Mouse (Mus musculus) forebrain, embryonic 11.5 days (tissue): ENCODE results near the gene Agpat1. TPM values are rescaled to one million over a fixed set of nuclear protein-coding genes. Genes with fewer than 3 reads are reported as not detected.

Experiments
- ATAC-seq: fragments of 200-750 bp; cut with Nextera tagmentation; replicated peaks from 2 replicates; pipeline ENCODE4 v1.8.0; 2017; ENCODE audit warnings: moderate TSS enrichment; ENCODE audit not compliant: low FRiP score
- DNase-seq: peaks from one replicate; pipeline ENCODE4 v3.0.0-alpha.2; 2017; ENCODE audit warnings: low spot score
- H3K27ac ChIP-seq: fragments of 300-500 bp; sonication (generic); 2 replicates; pipeline ENCODE4 v1.5.1; 2014; ENCODE audit warnings: low read depth, low read length
- H3K27me3 ChIP-seq: fragments of 300-500 bp; sonication (generic); 2 replicates; pipeline ENCODE4 v1.6.1; 2014; ENCODE audit warnings: mild to moderate bottlenecking, low read length, mixed read lengths; ENCODE audit not compliant: control insufficient read depth, insufficient read depth
- H3K36me3 ChIP-seq: fragments of 300-500 bp; sonication (generic); 2 replicates; pipeline ENCODE4 v1.6.1; 2014; ENCODE audit warnings: mild to moderate bottlenecking, low read length, moderate library complexity, mixed read lengths; ENCODE audit not compliant: control insufficient read depth, insufficient read depth
- H3K4me1 ChIP-seq: fragments of 300-500 bp; sonication (generic); replicated peaks from 2 replicates; pipeline ENCODE4 v1.6.1; 2014; ENCODE audit warnings: low read length, mixed read lengths; ENCODE audit not compliant: control insufficient read depth, insufficient read depth
- H3K4me2 ChIP-seq: fragments of 300-500 bp; sonication (generic); 2 replicates; pipeline ENCODE4 v1.6.1; 2014; ENCODE audit warnings: low read depth, mild to moderate bottlenecking, low read length, moderate library complexity, mixed read lengths; ENCODE audit not compliant: severe bottlenecking
- H3K4me3 ChIP-seq: fragments of 300-500 bp; sonication (generic); 2 replicates; pipeline ENCODE4 v1.5.1; 2014; ENCODE audit warnings: low read depth, low read length
- H3K9ac ChIP-seq: fragments of 300-500 bp; sonication (generic); 2 replicates; pipeline ENCODE4 v1.6.1; 2014; ENCODE audit warnings: low read length
- H3K9me3 ChIP-seq: fragments of 300-500 bp; sonication (generic); 2 replicates; pipeline ENCODE4 v1.6.1; 2016; ENCODE audit warnings: low read length, mixed read lengths; ENCODE audit not compliant: control insufficient read depth
- WGBS: fragments of 180-500 bp; shearing (Covaris S2); extraction: QIAGEN DNeasy Blood & Tissue Kit; methylation state at CpG from one replicate; pipeline ENCODE4 v1.1.7; 2014; 5-methylcytosine and 5-hydroxymethylcytosine counted together
- polyA plus RNA-seq: library from polyadenylated mRNA; unstranded; fragments of >200 nt; fragmentation: Nextera tagmentation; extraction: Ambion mirVana; gene quantifications from 2 replicates; pipeline ENCODE4 v1.2.1, GENCODE M21; 2014

Agpat1 gene
- polyA plus RNA-seq, 1 experiment from 2014 or later: 93.4 TPM

DNA sequence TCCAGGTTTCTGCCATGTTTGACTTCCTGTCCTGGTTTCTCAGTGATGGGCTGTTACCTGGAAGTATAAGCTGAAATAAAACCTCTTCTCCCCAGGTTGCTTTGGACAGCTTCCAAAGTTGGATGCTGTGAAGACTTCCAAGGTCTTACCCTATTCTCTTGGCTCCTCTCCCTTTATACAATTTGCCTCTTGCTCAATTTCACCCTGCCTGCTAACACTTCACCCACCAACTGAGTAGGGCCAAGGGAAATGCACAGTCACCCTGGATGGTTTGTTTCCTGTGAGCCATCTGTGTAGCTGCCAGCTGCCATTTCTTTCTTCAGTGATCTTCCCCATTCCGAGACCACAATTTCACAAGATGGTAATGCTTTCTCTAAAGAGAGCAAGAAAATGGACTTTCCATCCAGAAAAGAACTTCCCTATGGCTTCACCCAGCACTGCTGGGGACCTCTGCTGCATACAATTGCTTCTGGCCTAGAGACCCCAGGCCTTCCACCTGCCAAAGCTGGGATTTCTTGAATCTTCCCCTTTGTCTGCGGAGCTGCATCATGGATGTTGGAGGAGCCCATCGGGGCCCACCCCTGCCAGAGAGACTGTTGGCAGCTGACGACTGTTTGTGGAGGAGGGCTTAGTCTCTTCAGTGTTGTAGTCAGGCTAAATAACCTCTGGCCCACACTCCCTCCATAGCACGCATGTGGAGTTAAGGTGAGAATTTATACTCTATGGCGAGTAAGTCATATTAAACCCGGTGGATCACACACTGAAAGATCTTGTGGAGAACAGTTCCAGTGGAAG is 35.6 kb downstream of the Agpat1 start:
- peaks cover 7% of the 10 kb centered on the region; the same call in 1 of the 2 replicates for H3K4me1 ChIP-seq
- H3K4me3 ChIP-seq: no peak overlapping the region
- DNase-seq: no peak
- H3K36me3 ChIP-seq: no peaks in the 10 kb centered on the region
- H3K27me3 ChIP-seq: no peaks in the 10 kb centered on the region
- no peak overlapping the region for H3K27ac ChIP-seq
- no peak overlapping the region for H3K9ac ChIP-seq
- WGBS: 84% methylated on average over 7 of the region's 7 CpGs
- no peak for ATAC-seq
- H3K9me3 ChIP-seq: no peaks in the 10 kb centered on the region
- H3K4me2 ChIP-seq: no peak overlapping the region

DNA sequence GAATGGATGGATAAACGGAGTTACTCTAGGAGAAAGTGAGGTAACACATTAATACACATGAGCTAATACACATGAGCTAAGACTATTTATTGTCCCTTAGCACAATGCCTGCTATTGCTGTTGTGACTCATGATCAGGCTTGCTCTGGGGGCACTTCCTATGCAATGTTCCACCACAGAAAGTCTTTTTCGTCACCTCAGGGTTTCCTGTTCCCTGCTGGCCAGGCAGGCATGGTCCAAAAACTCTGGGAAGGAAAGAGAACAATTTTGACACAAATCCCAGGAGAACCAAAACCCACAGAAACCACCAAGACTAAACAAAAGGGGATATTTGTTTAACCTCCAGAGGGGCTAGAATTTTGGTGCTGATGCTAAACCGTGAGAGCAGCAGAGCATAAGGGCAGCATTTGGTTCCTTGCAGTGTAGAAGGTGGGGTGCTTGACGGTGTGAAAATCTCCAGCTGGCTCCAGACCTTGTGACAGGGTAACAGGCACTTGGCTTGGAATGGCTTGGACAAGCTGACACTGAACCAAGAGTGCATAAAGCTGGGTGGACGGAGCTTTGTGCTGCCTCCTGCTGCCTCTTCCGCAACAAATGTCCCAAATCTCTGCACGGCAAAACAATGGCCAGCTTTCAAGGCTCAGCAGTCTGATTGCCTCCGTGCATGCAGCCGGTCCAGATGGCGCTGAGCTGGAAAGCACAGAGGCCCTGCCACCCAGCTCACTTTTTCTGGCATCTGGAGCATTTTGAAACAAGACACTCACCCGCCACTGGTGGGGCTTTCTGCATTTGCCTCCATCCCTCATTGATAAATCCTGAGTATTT is 36.9 kb downstream of the Agpat1 start:
- H3K36me3 ChIP-seq: no peaks in the 10 kb centered on the region
- no peaks in the 10 kb centered on the region for H3K27me3 ChIP-seq
- no peak overlapping the region for H3K4me3 ChIP-seq
- H3K9me3 ChIP-seq: no peaks in the 10 kb centered on the region
- peak overlapping the region; percentile 48 for H3K27ac ChIP-seq
- H3K9ac ChIP-seq: peak overlapping the region; percentile 45
- no peak overlapping the region for H3K4me2 ChIP-seq
- 14% methylated on average over 11 of the region's 11 CpGs for WGBS
- DNase-seq (no peak), ATAC-seq (0 out of 2 replicates have a peak, but pooled peaks have one; percentile 10)
- peaks cover 10% of the 10 kb centered on the region for H3K4me1 ChIP-seq

DNA sequence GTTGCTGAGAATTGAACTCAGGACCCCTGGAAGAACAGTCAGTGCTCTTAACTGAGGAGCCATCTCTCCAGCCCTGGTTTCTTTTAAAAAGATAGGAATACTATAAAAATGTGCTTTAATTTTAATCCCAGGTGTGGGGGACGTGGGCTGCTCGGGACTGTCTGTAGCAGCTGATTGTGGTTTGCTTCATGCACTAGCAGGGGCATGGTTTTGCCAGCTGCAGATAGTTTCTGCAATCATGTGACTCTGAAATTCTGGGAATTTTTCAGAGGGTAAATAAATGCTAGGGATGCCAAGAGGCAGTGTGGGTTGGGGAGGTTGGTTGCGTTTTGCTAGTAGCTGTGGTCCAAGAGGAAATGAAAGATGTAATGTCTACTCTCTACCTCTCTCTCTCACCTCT is 37.9 kb downstream of the Agpat1 start:
- no peak overlapping the region for H3K27ac ChIP-seq
- no peaks in the 10 kb centered on the region for H3K9me3 ChIP-seq
- H3K4me2 ChIP-seq: no peak overlapping the region
- no peaks in the 10 kb centered on the region for H3K27me3 ChIP-seq
- ATAC-seq (no peak), DNase-seq (no peak)
- no peaks in the 10 kb centered on the region for H3K36me3 ChIP-seq
- no peak overlapping the region for H3K9ac ChIP-seq
- peaks cover 10% of the 10 kb centered on the region for H3K4me1 ChIP-seq
- H3K4me3 ChIP-seq: no peak overlapping the region
- WGBS: 89% methylated on average over 3 of the region's 3 CpGs

DNA sequence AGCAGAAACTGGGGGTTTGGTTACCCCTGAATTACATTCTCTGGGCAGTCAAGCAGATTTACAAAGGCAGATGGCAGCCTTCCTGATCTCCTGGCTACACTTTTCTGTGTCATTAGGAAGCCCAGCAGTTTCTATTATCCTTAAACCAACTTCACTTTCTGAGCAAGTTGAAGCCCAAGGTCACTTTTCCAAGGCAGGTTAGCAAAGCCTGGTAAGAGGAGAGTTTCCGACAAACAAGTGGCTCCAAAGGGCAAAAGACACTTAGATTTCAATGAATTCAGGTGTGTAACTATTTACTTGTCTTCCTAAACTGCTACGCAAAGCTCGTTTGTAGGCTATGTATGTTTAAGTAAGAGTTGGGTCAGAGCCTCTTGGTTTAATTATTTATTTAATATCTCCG is 39.3 kb downstream of the Agpat1 start:
- no peak for DNase-seq
- H3K36me3 ChIP-seq: no peaks in the 10 kb centered on the region
- no peak overlapping the region for H3K9ac ChIP-seq
- H3K27me3 ChIP-seq: no peaks in the 10 kb centered on the region
- no peak overlapping the region for H3K4me2 ChIP-seq
- no peak overlapping the region for H3K4me3 ChIP-seq
- H3K4me1 ChIP-seq: peaks cover 18% of the 10 kb centered on the region
- no peak overlapping the region for H3K27ac ChIP-seq
- no peaks in the 10 kb centered on the region for H3K9me3 ChIP-seq
- 91% methylated on average over 4 of the region's 4 CpGs for WGBS
- ATAC-seq: no peak

DNA sequence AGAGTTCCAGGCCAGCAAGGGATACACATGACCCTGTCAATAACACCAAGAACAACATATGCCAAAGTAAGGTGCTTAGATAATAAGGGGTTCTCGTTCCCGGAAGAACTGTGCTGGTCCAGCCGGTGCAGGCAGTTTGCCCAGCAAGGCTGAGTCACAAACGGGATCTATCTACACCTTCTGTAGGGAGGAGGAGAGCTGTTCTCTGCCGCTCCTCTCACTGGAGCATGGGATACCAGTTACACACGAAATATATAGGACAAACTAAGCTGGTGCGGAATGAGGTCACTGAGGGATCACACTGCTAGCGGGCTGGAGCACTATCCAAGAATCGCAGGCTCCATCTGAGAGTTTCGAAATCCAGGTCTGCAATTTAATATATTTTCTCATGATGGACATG is 39.9 kb downstream of the Agpat1 start:
- H3K27me3 ChIP-seq: no peaks in the 10 kb centered on the region
- peaks cover 18% of the 10 kb centered on the region for H3K4me1 ChIP-seq
- no peak overlapping the region for H3K4me3 ChIP-seq
- H3K27ac ChIP-seq: no peak overlapping the region
- no peak overlapping the region for H3K9ac ChIP-seq
- no peak overlapping the region for H3K4me2 ChIP-seq
- ATAC-seq (no peak), DNase-seq (no peak)
- H3K36me3 ChIP-seq: no peaks in the 10 kb centered on the region
- 86% methylated on average over 10 of the region's 10 CpGs for WGBS
- no peaks in the 10 kb centered on the region for H3K9me3 ChIP-seq

DNA sequence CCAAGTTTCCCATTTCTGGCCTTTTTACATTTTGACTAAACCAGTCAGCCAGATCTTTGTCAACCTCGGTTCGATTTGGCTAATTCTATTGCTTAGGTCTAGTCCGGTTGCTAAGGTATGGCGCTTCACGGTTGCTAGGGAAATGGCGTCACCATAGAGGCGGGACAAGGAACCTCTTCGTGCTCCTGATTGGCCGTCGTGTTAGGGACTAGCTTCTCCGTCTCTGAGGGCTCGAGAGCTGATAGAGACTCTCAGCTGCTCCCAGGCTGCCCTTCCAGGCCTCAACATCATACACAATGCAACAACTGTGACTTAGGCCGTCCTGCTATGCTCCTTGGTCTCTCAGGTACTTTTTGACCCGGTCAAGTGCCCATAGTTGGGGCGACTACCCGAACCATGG is 40.5 kb downstream of the Agpat1 start, which contains the start of gene Fkbpl:
Gene Fkbpl, plus strand, starts transcription at position 157 of the 400 bp plus-strand sequence.
- H3K4me1 ChIP-seq: peaks cover 18% of the 10 kb centered on the region
- ATAC-seq: peak; percentile 77
- under 1% methylated on average over 16 of the region's 16 CpGs for WGBS

DNA sequence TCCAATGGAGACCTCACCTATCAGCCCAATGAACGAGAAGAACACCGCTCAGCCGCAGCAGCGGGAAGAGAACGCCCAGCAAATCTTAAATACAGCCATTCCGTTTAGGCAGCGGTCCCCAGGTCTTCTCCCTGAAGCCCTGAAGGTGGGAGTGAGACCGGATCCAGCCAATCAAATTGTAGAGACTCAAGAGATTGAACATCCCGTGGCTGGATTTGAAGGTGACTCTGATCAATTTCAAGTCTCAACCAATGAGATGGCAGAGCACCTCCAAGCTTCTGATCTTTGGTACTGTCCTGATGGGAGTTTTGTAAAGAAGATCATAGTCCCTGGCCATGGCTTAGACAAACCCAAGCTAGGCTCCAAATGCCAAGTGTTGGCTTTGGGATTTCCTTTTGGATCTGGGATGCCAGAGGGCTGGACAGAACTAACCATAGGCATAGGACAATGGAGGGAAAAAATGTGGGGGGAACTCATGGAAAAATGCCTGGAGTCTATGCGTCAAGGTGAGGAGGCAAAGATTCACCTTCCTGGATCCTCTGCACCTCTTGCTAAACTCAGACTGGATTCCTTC is 41.3 kb downstream of the Agpat1 start:
- WGBS: 39% methylated on average over 10 of the region's 10 CpGs
- ATAC-seq (no peak), DNase-seq (no peak)
- Histone ChIP-seq H3K36me3 (peaks cover under 1% of the 10 kb centered on the region; the same call in 1 of the 2 replicates), H3K9me3 (no peaks in the 10 kb centered on the region), H3K4me2 (peak overlapping the region; percentile 59), H3K27me3 (no peaks in the 10 kb centered on the region), H3K27ac (no peak overlapping the region), H3K4me3 (peak overlapping the region; percentile 51), H3K9ac (peak overlapping the region; percentile 56; the same call in 1 of the 2 replicates), H3K4me1 (peaks cover 18% of the 10 kb centered on the region)

More for the DNA sequence above, 40.5 kb downstream of the Agpat1 start, which contains the start of gene Fkbpl:
- Histone ChIP-seq H3K9me3 (no peaks in the 10 kb centered on the region), H3K27me3 (no peaks in the 10 kb centered on the region), H3K9ac (peak within 1 kb of the TSS; percentile 56; the same call in 1 of the 2 replicates), H3K27ac (no peak within 1 kb of the TSS), H3K4me2 (peak within 1 kb of the TSS; percentile 59), H3K4me3 (peak within 1 kb of the TSS; percentile 51), H3K36me3 (no peaks in the 10 kb centered on the region; the same call in 1 of the 2 replicates)
- peak; percentile 93 for DNase-seq

DNA sequence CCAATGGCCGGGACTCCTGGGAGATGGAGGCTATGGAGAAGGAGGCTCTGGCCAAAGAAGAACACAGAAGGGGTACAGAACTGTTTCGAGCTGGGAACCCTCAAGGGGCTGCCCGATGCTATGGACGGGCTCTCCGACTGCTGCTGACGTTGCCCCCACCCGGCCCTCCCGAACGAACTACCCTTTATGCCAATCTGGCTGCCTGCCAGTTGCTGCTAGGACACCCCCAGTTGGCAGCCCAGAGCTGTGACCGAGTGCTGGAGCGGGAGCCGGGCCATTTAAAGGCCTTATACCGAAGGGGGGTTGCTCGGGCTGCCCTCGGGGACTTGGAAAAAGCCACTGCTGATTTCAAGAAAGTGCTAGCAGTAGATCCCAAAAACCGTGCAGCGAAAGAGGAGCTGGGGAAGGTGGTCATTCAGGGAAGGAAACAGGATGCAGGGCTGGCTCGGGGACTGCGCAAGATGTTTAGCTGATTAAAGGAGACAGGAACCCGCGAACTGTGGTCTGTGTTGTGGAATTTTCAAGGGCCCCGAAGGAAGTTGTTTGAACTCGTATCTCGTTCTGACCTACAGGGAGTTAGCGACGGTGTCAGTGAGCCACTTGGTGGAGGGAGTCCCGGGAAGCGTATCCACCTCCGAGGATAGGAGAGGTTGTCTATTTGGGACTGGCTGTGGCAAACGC is 41.9 kb downstream of the Agpat1 start:
- no peaks in the 10 kb centered on the region for H3K9me3 ChIP-seq
- H3K27ac ChIP-seq: no peak overlapping the region
- 91% methylated on average over 30 of the region's 30 CpGs for WGBS
- H3K36me3 ChIP-seq: peaks cover 4% of the 10 kb centered on the region; the same call in 1 of the 2 replicates
- H3K9ac ChIP-seq: no peak overlapping the region
- H3K4me1 ChIP-seq: peaks cover 17% of the 10 kb centered on the region
- no peaks in the 10 kb centered on the region for H3K27me3 ChIP-seq
- DNase-seq (no peak), ATAC-seq (no peak)
- H3K4me3 ChIP-seq: no peak overlapping the region
- H3K4me2 ChIP-seq: no peak overlapping the region
